Mouse (Mus musculus) MEL (cell line): ENCODE results near the gene Tmub1. TPM values are rescaled to one million over a fixed set of nuclear protein-coding genes. Genes with fewer than 3 reads are reported as not detected.

Experiments used
- DNase-seq: peaks from one replicate; pipeline ENCODE4 v3.0.0; 2011; ENCODE audit warnings: low read depth, low spot score
- H3K27ac ChIP-seq: 2 replicates; pipeline ENCODE4 v1.5.1; 2012; ENCODE audit warnings: low read depth, mild to moderate bottlenecking, control low read depth, low read length, moderate library complexity; ENCODE audit not compliant: control insufficient read depth
- H3K27me3 ChIP-seq, 2 experiments: fragments of 150-350 bp in 1 of 2; sonication (generic) in 1 of 2; 2 replicates each; pipeline ENCODE4 v1.6.1; 2012; ENCODE audit warnings: low read length in 2 of 2, mild to moderate bottlenecking in 2 of 2, improper control_type of control experiment in 1 of 2, moderate library complexity in 1 of 2; ENCODE audit not compliant: insufficient read depth in 2 of 2, control insufficient read depth in 1 of 2
- H3K36me3 ChIP-seq, 2 experiments: 2 replicates each; pipeline ENCODE4 v1.6.1; 2012 to 2014; ENCODE audit warnings: low read length in 2 of 2, improper control_type of control experiment in 1 of 2, inconsistent platforms in 1 of 2, mild to moderate bottlenecking in 1 of 2; ENCODE audit not compliant: insufficient read depth in 2 of 2, control insufficient read depth in 1 of 2
- H3K4me1 ChIP-seq, 2 experiments: fragments of 150-350 bp in 1 of 2; sonication (generic) in 1 of 2; 2 replicates each; pipeline ENCODE4 v1.6.1; 2012; ENCODE audit warnings: low read length in 2 of 2, improper control_type of control experiment in 1 of 2, mild to moderate bottlenecking in 1 of 2; ENCODE audit not compliant: insufficient read depth in 2 of 2, control insufficient read depth in 1 of 2
- H3K4me3 ChIP-seq, 2 experiments: fragments of 150-350 bp in 1 of 2; sonication (generic) in 1 of 2; 2 replicates each; pipeline ENCODE4 v1.5.1; 2012; ENCODE audit warnings: low read depth in 2 of 2, low read length in 2 of 2, mild to moderate bottlenecking in 2 of 2, moderate library complexity in 2 of 2, control low read depth in 1 of 2, improper control_type of control experiment in 1 of 2; ENCODE audit not compliant: control insufficient read depth in 1 of 2, insufficient read depth in 1 of 2
- H3K79me2 ChIP-seq: 2 replicates; pipeline ENCODE4 v1.6.1; 2012; ENCODE audit warnings: mild to moderate bottlenecking, low read length, moderate library complexity; ENCODE audit not compliant: control insufficient read depth, poor library complexity, insufficient read depth
- H3K9ac ChIP-seq: 2 replicates; pipeline ENCODE4 v1.6.1; 2012; ENCODE audit warnings: low read depth, mild to moderate bottlenecking, control low read depth, low read length, moderate library complexity; ENCODE audit not compliant: control insufficient read depth, poor library complexity, severe bottlenecking
- H3K9me3 ChIP-seq: fragments of 150-350 bp; sonication (generic); replicated peaks from 2 replicates; pipeline ENCODE4 v1.6.1; 2012; ENCODE audit warnings: mild to moderate bottlenecking, low read length, improper control_type of control experiment, moderate library complexity; ENCODE audit not compliant: insufficient read depth
- BHLHE40 ChIP-seq: IDR thresholded peaks from 2 replicates; pipeline ENCODE4 v1.6.1; 2012; ENCODE audit warnings: low read depth, mild to moderate bottlenecking, inconsistent platforms, low read length, improper control_type of control experiment, borderline replicate concordance
- CHD2 ChIP-seq: IDR thresholded peaks from 2 replicates; pipeline ENCODE4 v1.6.1; 2011; ENCODE audit warnings: low read length, improper control_type of control experiment
- HCFC1 ChIP-seq: IDR thresholded peaks from 2 replicates; pipeline ENCODE4 v1.6.1; 2012; ENCODE audit warnings: low read depth, mild to moderate bottlenecking, inconsistent platforms, low read length, improper control_type of control experiment, moderate library complexity
- MXI1 ChIP-seq: IDR thresholded peaks from 2 replicates; pipeline ENCODE4 v1.6.1; 2011; ENCODE audit warnings: mild to moderate bottlenecking, low read depth, low read length, improper control_type of control experiment
- NRF1 ChIP-seq: IDR thresholded peaks from 2 replicates; pipeline ENCODE4 v1.6.1; 2014; ENCODE audit warnings: low read depth, mild to moderate bottlenecking, inconsistent platforms, low read length, improper control_type of control experiment, moderate library complexity; ENCODE audit not compliant: poor library complexity, insufficient read depth, severe bottlenecking
- POLR2AphosphoS5 ChIP-seq: IDR thresholded peaks from 2 replicates; pipeline ENCODE4 v1.6.1; 2012; ENCODE audit warnings: low read depth, borderline replicate concordance, mild to moderate bottlenecking, inconsistent platforms, low read length, moderate library complexity, mixed read lengths
- RCOR1 ChIP-seq: IDR thresholded peaks from 2 replicates; pipeline ENCODE4 v1.6.1; 2012; ENCODE audit warnings: low read depth, mild to moderate bottlenecking, inconsistent platforms, low read length, improper control_type of control experiment
- SMC3 ChIP-seq: IDR thresholded peaks from 2 replicates; pipeline ENCODE4 v1.6.1; 2011; ENCODE audit warnings: low read depth, low read length, improper control_type of control experiment
- TAL1 ChIP-seq: IDR thresholded peaks from 2 replicates; pipeline ENCODE4 v1.6.1; 2012; ENCODE audit warnings: mild to moderate bottlenecking, inconsistent platforms, low read length, moderate library complexity, mixed read lengths
- TBP ChIP-seq: IDR thresholded peaks from 2 replicates; pipeline ENCODE4 v1.8.0; 2011; ENCODE audit warnings: low read depth, low read length, improper control_type of control experiment
- TCF12 ChIP-seq: IDR thresholded peaks from 2 replicates; pipeline ENCODE4 v1.6.1; 2014; ENCODE audit warnings: low read depth, mild to moderate bottlenecking, inconsistent platforms, low read length, improper control_type of control experiment, moderate library complexity
- USF1 ChIP-seq: IDR thresholded peaks from 2 replicates; pipeline ENCODE4 v1.6.1; 2014; ENCODE audit warnings: low read depth, mild to moderate bottlenecking, inconsistent platforms, low read length, improper control_type of control experiment, moderate library complexity
- USF2 ChIP-seq, 2 experiments: IDR thresholded peaks; 2 replicates each; pipeline ENCODE4 v1.6.1; 2011 to 2012; ENCODE audit warnings: improper control_type of control experiment in 2 of 2, low read length in 2 of 2, borderline replicate concordance in 1 of 2, inconsistent platforms in 1 of 2, low read depth in 1 of 2, mild to moderate bottlenecking in 1 of 2; ENCODE audit not compliant: insufficient read depth in 1 of 2
- ZC3H11A ChIP-seq: IDR thresholded peaks from 2 replicates; pipeline ENCODE4 v1.6.1; 2012; ENCODE audit warnings: low read depth, mild to moderate bottlenecking, inconsistent platforms, low read length, improper control_type of control experiment
- ZKSCAN1 ChIP-seq: IDR thresholded peaks from 2 replicates; pipeline ENCODE4 v1.6.1; 2012; ENCODE audit warnings: low read depth, mild to moderate bottlenecking, inconsistent platforms, low read length, improper control_type of control experiment, moderate library complexity
- ZMIZ1 ChIP-seq: IDR thresholded peaks from 2 replicates; pipeline ENCODE4 v1.6.1; 2012; ENCODE audit warnings: low read depth, mild to moderate bottlenecking, inconsistent platforms, low read length, improper control_type of control experiment, moderate library complexity
- polyA plus RNA-seq, 2 experiments: library from polyadenylated mRNA; stranded (reverse) in 1 of 2; unstranded in 1 of 2; fragments of >175 nt in 1 of 2; fragments of >200 nt in 1 of 2; gene quantifications; 2 replicates each; pipeline versions ENCODE4 v1.2.1 to v1.2.4; 2012; ENCODE audit warnings: low replicate concordance in 2 of 2, low read depth in 1 of 2; ENCODE audit not compliant: insufficient read length in 2 of 2, insufficient read depth in 1 of 2, missing spikeins in 1 of 2
- total RNA-seq: library from RNA; depleted of rRNA; stranded (reverse); fragments of 300-350 nt; gene quantifications from 2 replicates; pipeline ENCODE4 v1.2.3, GENCODE M21; 2012

Tmub1 gene
- total and polyA plus RNA-seq, 3 experiments: 17.8 to 36.0 TPM; not detected in 1

- Histone ChIP-seq H3K9ac (peak overlapping the region; percentile 15), H3K36me3 (peaks cover 2 to 17% of the 10 kb centered on the region in 2 experiments), H3K4me1 (peaks cover 6 to 22% of the 10 kb centered on the region in 2 experiments), H3K9me3 (no peaks in the 10 kb centered on the region), H3K4me3 (peak overlapping the region; percentile 1 to 21; a peak in 1 of 4 replicates), H3K79me2 (peaks cover 14% of the 10 kb centered on the region), H3K27ac (no peak overlapping the region), H3K27me3 (no peaks in the 10 kb centered on the region)
- DNase-seq: peak; percentile 72
- TF ChIP-seq POLR2AphosphoS5 (no peak), HCFC1 (0 out of 2 replicates have a peak, but pooled peaks have one; percentile 11), NRF1 (no peak), MXI1 (peak; percentile 69), ZC3H11A (no peak), USF1 (peak; percentile 84), CHD2 (0 out of 2 replicates have a peak, but pooled peaks have one; percentile 13), BHLHE40 (peak; percentile 48; the same call in 1 of the 2 replicates), RCOR1 (peak; percentile 52)
Measured at GRCm38 (mm10) chr5:24426556-24427284, 20.9 kb downstream of the Tmub1 start.

GRCm38 (mm10) chr5:24426037-24426432, 21.6 kb downstream of the Tmub1 start:
- H3K79me2 ChIP-seq: peaks cover 14% of the 10 kb centered on the region
- no peaks in the 10 kb centered on the region for H3K27me3 ChIP-seq
- H3K9me3 ChIP-seq: no peaks in the 10 kb centered on the region
- peak overlapping the region; percentile 85 for H3K9ac ChIP-seq
- no peak for TF ChIP-seq ZKSCAN1
- TF ChIP-seq RCOR1: no peak
- TF ChIP-seq TCF12: no peak
- TF ChIP-seq ZMIZ1: no peak
- TF ChIP-seq SMC3: no peak
- no peak for TF ChIP-seq TAL1
- TF ChIP-seq USF2 (IDR thresholded peaks at IDR 0.05; ENCODE audit: borderline replicate concordance in 1 of 2, insufficient read depth in 1 of 2, low read depth in 1 of 2, low read length in 2 of 2): no peak
- TF ChIP-seq TBP: no peak
- H3K4me3 ChIP-seq: peak overlapping the region; percentile 78 to 86
- peaks cover 2 to 17% of the 10 kb centered on the region in 2 experiments for H3K36me3 ChIP-seq
- H3K27ac ChIP-seq: no peak overlapping the region
- peaks cover 6 to 22% of the 10 kb centered on the region in 2 experiments for H3K4me1 ChIP-seq
- DNase-seq: no peak
